Mouse (Mus musculus): ENCODE data around the gene Fuom. TPM values are rescaled to one million over a fixed set of nuclear protein-coding genes. Genes with fewer than 3 reads are reported as not detected.
A peak's percentile ranks its signal among the peaks of the same experiment; 100 is the strongest.

The Fuom gene
- total RNA-seq, 2 experiments from 2014 or later, result 37.6 to 37.8 TPM

- DNase-seq (ENCODE audit: low spot score in 2 of 2), result no peak
These were observed 42.6 kb downstream of the Fuom start for GRCm38 (mm10) chr7:140059601-140060000.

GRCm38 (mm10) chr7:140058528-140058927 is 43.7 kb downstream of the Fuom start:
- DNase-seq (ENCODE audit: low spot score in 2 of 2), result no peak

DNA sequence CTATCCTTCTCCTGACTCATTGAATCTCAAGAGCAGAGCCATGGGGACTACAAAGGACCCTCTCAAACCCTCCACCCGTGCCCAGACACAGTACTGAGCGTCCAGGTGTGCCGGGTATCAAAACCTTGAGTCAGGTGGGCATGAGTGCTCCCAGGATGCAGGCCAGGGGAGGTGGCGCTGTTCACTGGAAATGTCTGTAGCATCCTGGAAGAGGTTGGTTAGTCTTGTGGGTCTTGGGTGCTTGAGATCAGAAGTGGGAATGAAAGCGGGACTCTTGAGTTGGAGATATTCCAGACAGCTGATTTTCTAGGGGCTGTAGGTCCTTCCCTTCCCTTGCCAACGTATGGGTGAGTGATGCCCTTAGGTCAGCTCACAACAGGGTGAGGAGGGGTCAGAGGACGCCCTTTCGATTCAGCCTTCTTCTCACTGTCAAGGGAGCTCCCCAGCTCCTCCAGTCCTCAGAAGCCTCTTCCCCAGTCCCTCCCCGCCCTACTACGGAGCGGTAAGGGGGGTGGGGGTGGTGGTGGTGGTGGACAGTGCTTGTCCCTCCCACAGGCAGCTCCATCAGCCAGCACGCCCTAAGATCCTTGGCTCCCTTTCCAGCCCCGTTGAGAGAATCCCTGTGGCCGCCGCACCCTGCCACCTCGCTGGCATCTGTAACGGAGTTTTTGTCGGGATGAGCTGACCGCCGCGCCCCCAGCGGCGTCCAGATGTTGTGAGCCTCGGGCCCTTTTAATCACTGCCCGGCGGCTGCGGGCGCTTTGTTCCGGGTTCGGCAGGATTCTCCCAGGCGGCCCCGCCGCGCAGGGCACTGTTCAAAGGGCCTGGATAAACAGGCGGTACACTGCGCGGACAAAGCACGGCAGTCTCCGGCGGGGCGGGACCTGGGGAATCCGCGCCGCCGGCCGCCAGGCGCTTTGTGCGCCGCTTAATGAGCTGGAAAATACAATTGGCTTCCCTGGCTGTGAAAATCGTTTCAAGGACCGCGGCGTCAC is 44.5 kb downstream of the Fuom start:
- no peak for DNase-seq (ENCODE audit: low spot score in 2 of 2)

DNA sequence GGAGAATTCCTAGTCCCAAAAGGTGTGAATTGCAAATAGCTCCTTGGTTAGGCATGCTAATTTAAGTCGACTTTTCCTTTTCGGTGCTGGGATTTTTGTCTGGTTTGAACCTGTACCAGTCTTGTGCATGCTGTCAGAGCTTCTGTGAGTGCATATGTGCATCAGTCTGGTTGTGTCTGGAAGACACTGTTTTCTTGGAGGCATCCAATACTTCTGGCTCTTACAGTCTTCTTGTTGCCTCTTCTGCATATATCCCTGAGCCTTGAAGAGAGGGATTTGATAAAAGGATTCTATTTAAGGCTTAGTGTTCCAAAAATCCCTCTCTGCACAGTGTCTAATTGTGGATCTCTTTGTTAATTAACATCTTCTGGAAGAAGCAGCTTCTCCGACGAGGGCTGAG is 48.1 kb downstream of the Fuom start:
- peak; percentile 37 to 70 for DNase-seq (ENCODE audit: low spot score in 2 of 2)

GRCm38 (mm10) chr7:140049115-140049689 is 53.0 kb downstream of the Fuom start:
- DNase-seq (ENCODE audit: low spot score in 2 of 2), result no peak

DNA sequence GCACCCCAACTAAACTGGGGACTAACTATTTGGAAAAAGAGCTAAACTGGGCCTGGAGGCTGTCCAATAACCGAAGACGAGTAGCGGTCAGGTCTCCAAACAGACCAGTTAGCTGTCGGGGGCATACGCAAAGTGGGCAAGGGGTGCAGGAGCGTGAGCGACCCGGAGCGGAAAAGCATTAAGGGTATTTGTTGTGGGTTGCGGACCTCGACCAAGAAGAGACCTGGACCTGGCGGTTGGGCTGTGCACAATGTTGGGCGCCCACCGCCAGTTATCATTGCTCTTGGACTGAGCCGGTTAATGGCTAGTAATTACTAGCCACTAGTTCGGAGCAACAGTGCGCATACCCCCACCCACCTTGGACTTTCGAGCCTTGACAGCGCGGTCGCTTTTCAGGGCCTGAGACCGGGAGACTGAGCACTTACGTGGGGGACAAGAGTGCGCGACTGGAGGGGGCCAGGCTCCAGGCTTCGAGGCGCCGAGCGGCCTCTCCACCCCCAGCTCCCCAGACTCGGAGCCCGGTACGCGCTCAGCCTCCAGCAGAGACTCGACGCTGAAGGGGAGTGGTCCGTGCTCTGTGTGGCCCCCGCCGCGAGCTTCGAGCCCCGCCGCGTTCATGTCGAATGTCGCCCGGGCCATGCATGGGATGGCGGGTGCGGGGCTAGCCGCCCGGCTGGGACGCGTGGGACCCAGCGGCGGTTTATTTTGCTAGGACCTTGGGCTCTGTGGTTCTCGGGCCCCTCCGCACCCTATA is 53.7 kb downstream of the Fuom start, which contains the start of gene Msx3:
Gene Msx3, minus strand, starts transcription at position 729 of the 754 bp plus-strand sequence.
- DNase-seq (ENCODE audit: low spot score in 2 of 2), result no peak

- DNase-seq (ENCODE audit: low spot score in 2 of 2), result no peak
These were observed 54.4 kb downstream of the Fuom start for GRCm38 (mm10) chr7:140047811-140048311.

Other genes starting within 250 kb of the Fuom start
- 10 to 100 TPM; 78.2 to 96.6 TPM for gene Kndc1, start 207.7 kb downstream of the Fuom start, total RNA-seq (2021)
- not detected for gene Utf1, start 158.7 kb downstream of the Fuom start, total RNA-seq (2021)
- gene 6430531B16Rik, start 123.7 kb downstream of the Fuom start, total RNA-seq (2021), result under 1 TPM; 0.39 to 0.83 TPM
- gene Adam8, start 109.9 kb downstream of the Fuom start, total RNA-seq (2021), result 1 to 10 TPM; 1.5 to 1.9 TPM
- 10 to 100 TPM; 21.9 to 25.7 TPM for gene Zfp511, start 66.0 kb downstream of the Fuom start, total RNA-seq (2021)
- 10 to 100 TPM; 34.9 to 39.3 TPM for gene Tubgcp2, start 65.8 kb downstream of the Fuom start, total RNA-seq (2021)
- gene Msx3, start 53.4 kb downstream of the Fuom start, total RNA-seq (2021), result under 1 TPM; 0.37 to 0.64 TPM
- gene Caly, start 19.9 kb downstream of the Fuom start, total RNA-seq (2021), result 100 to 1,000 TPM; 203 to 219 TPM
- not detected for gene Prap1, start 9.0 kb downstream of the Fuom start, total RNA-seq (2021)
- gene Paox, start 13.4 kb upstream of the Fuom start, total RNA-seq (2021), result 1 to 10 TPM; 3.8 to 6.1 TPM
- gene Echs1, start 14.0 kb upstream of the Fuom start, total RNA-seq (2021), result 10 to 100 TPM; 52.6 to 56.0 TPM
- gene Mtg1, start 35.1 kb upstream of the Fuom start, total RNA-seq (2021), result 10 to 100 TPM; 21.8 to 23.6 TPM
- 100 to 1,000 TPM; 192 to 199 TPM for gene Sprn, start 52.4 kb upstream of the Fuom start, total RNA-seq (2021)
- gene Olfr522, start 62.3 kb upstream of the Fuom start, total RNA-seq (2021), result not detected
- under 1 TPM; 0.12 to 0.24 TPM for gene Olfr523, start 70.8 kb upstream of the Fuom start, total RNA-seq (2021)
- gene Olfr524, start 103.5 kb upstream of the Fuom start, total RNA-seq (2021), result not detected
- under 1 TPM; 0.85 to 0.98 TPM for gene Cd163l1, start 115.8 kb upstream of the Fuom start, total RNA-seq (2021)
- under 1 TPM; 0.23 to 0.33 TPM for gene 5830411N06Rik, start 144.8 kb upstream of the Fuom start, total RNA-seq (2021)
- not detected for gene Olfr525, start 218.4 kb upstream of the Fuom start, total RNA-seq (2021)
- not detected for gene Olfr527, start 231.6 kb upstream of the Fuom start, total RNA-seq (2021)

All from layer of hippocampus, postnatal 14 days (tissue).